8 mouse cellular contexts compared by ENCODE assay signal in genomic region chr14:20803606-20803938, GRCm38 (mm10). TPM values are rescaled to one million over a fixed set of nuclear protein-coding genes. Genes with fewer than 3 reads are reported as not detected.
A peak's percentile ranks its signal among the peaks of the same experiment; 100 is the strongest.
DNase-seq lines count a peak whose midpoint lies in the region; ATAC-seq and TF ChIP-seq lines count a peak whose summit lies in the region.

No protein-coding gene starts in this region.

- H3K9me3 ChIP-seq in ES-Bruce4 (replicated peaks; ENCODE audit: control insufficient read depth, insufficient read depth, low read length, poor library complexity, severe bottlenecking), result no peaks in the 10 kb centered on the region
- H3K9me3 ChIP-seq in lung, embryonic 15.5 days, result no peaks in the 10 kb centered on the region

- WGBS in bone marrow, adult 2 months, result 7% methylated on average over 7 of the region's 7 CpGs
- 4% methylated on average over 7 of the region's 7 CpGs for WGBS in lung, embryonic 15.5 days
- 6% methylated on average over 7 of the region's 7 CpGs for WGBS in olfactory bulb, adult 2 months
- WGBS in thymus, adult 2 months, result 12% methylated on average over 7 of the region's 7 CpGs

- peak; percentile 95 for TF ChIP-seq CTCF in ES-Bruce4 (IDR thresholded peaks at IDR 0.05; ENCODE audit: low read depth, low read length)
- TF ChIP-seq CTCF in bone marrow, adult 2 months (IDR thresholded peaks at IDR 0.05; ENCODE audit: control insufficient read depth, insufficient read depth, low read length), result peak; percentile 93
- TF ChIP-seq CTCF in olfactory bulb, adult 2 months (IDR thresholded peaks at IDR 0.05; ENCODE audit: insufficient read depth, low read depth, low read length), result peak; percentile 82
- TF ChIP-seq CTCF in thymus, adult 2 months (IDR thresholded peaks at IDR 0.05; ENCODE audit: borderline replicate concordance, control insufficient read depth, extremely low read depth, insufficient read depth, low read length, poor library complexity), result peak; percentile 70; the same call in 1 of the 2 replicates

- no peak overlapping the region for H3K4me2 ChIP-seq in lung, embryonic 15.5 days

- H3K9ac ChIP-seq in ES-Bruce4 (ENCODE audit: low read depth, poor library complexity, severe bottlenecking), result no peak overlapping the region
- H3K9ac ChIP-seq in lung, embryonic 15.5 days, result no peak overlapping the region; the same call in 1 of the 2 replicates

- no peaks in the 10 kb centered on the region for H3K27me3 ChIP-seq in ES-Bruce4 (ENCODE audit: control insufficient read depth, insufficient read depth, low read length, poor library complexity, severe bottlenecking)
- no peaks in the 10 kb centered on the region for H3K27me3 ChIP-seq in lung, embryonic 15.5 days
- H3K27me3 ChIP-seq in thymus, adult 2 months (ENCODE audit: control insufficient read depth, insufficient read depth, low read length), result no peaks in the 10 kb centered on the region

- H3K36me3 ChIP-seq in ES-Bruce4 (ENCODE audit: control insufficient read depth, insufficient read depth, low read length, poor library complexity, severe bottlenecking), result no peaks in the 10 kb centered on the region
- H3K36me3 ChIP-seq in lung, embryonic 15.5 days, result no peaks in the 10 kb centered on the region
- H3K36me3 ChIP-seq in thymus, adult 2 months (ENCODE audit: control insufficient read depth, insufficient read depth, low read length), result no peaks in the 10 kb centered on the region

- no peaks in the 10 kb centered on the region for H3K4me1 ChIP-seq in ES-Bruce4 (ENCODE audit: control insufficient read depth, insufficient read depth, low read length)
- H3K4me1 ChIP-seq in bone marrow, adult 2 months (ENCODE audit: control insufficient read depth, insufficient read depth, low read length), result no peaks in the 10 kb centered on the region; the same call in 1 of the 2 replicates
- H3K4me1 ChIP-seq in lung, embryonic 15.5 days, result peaks cover 38% of the 10 kb centered on the region
- peaks cover 12% of the 10 kb centered on the region for H3K4me1 ChIP-seq in olfactory bulb, adult 2 months (ENCODE audit: control insufficient read depth, insufficient read depth, low read length)
- H3K4me1 ChIP-seq in thymus, adult 2 months (replicated peaks; ENCODE audit: control insufficient read depth, insufficient read depth, low read length), result no peaks in the 10 kb centered on the region

- intact Hi-C loops in heart, postnatal 10 days (cut with DNase I), result loop anchor here (1.0 to 5.0 kb wide), 2 partner anchors 70 to 309 kb away; no protein-coding TSS in a partner anchor

- peak; percentile 89 to 90 for DNase-seq in heart, postnatal 10 days
- DNase-seq in kidney, postnatal 14 days, result peak; percentile 88
- DNase-seq in thymus, adult 2 months, result peak; percentile 64

- no peak for TF ChIP-seq POLR2A in ES-Bruce4 (IDR thresholded peaks at IDR 0.05; ENCODE audit: insufficient read depth, low read length)
- TF ChIP-seq POLR2A in bone marrow, adult 2 months (IDR thresholded peaks at IDR 0.05; ENCODE audit: borderline replicate concordance, control insufficient read depth, low read depth, low read length), result no peak
- TF ChIP-seq POLR2A in olfactory bulb, adult 2 months (IDR thresholded peaks at IDR 0.05; ENCODE audit: insufficient read depth, low read depth, low read length), result no peak
- no peak for TF ChIP-seq POLR2A in thymus, adult 2 months (IDR thresholded peaks at IDR 0.05; ENCODE audit: control insufficient read depth, extremely low read depth, insufficient read depth, low read length, poor library complexity)

- H3K4me3 ChIP-seq in ES-Bruce4 (ENCODE audit: low read depth, low read length), result no peak overlapping the region
- H3K4me3 ChIP-seq in bone marrow, adult 2 months (replicated peaks; ENCODE audit: control insufficient read depth, low read depth, low read length), result no peak overlapping the region
- no peak overlapping the region for H3K4me3 ChIP-seq in lung, embryonic 15.5 days
- H3K4me3 ChIP-seq in olfactory bulb, adult 2 months (ENCODE audit: insufficient read depth, low read depth, low read length), result no peak overlapping the region
- no peak overlapping the region for H3K4me3 ChIP-seq in thymus, adult 2 months (ENCODE audit: control insufficient read depth, insufficient read depth, low read length)

- peak; percentile 56 for ATAC-seq in erythroblast, adult 5-6 weeks (replicated peaks; ENCODE audit: low FRiP score, poor library complexity, severe bottlenecking)
- peak; percentile 29 for ATAC-seq in lung, embryonic 15.5 days (ENCODE audit: borderline replicate concordance, extremely low read depth, low FRiP score, low TSS enrichment)

- TF ChIP-seq EP300 in ES-Bruce4 (IDR thresholded peaks at IDR 0.05; ENCODE audit: insufficient read depth, low read depth, low read length), result no peak

- no peak overlapping the region for H3K27ac ChIP-seq in ES-Bruce4 (ENCODE audit: insufficient read depth, low read length)
- no peak overlapping the region for H3K27ac ChIP-seq in bone marrow, adult 2 months (ENCODE audit: control insufficient read depth, insufficient read depth, low read depth, low read length, poor library complexity)
- no peak overlapping the region for H3K27ac ChIP-seq in lung, embryonic 15.5 days
- H3K27ac ChIP-seq in olfactory bulb, adult 2 months (ENCODE audit: insufficient read depth, low read depth, low read length), result no peak overlapping the region
- H3K27ac ChIP-seq in thymus, adult 2 months (ENCODE audit: control insufficient read depth, insufficient read depth, low read length), result no peak overlapping the region

RNA-seq across cellular contexts. Expression of gene Camk2g, which starts 9.7 kb away (rescaled TPM):
- polyA plus RNA-seq in ES-Bruce4 (2011; ENCODE audit: insufficient read depth, insufficient read length, low read depth, missing spikeins), result 30.1 and 33.9 TPM in 2 replicates
- polyA plus RNA-seq in bone marrow, adult 2 months (2011; ENCODE audit: insufficient read depth, insufficient read length, low replicate concordance, missing spikeins), result 4.8 and 13.8 TPM in 2 replicates
- 4.0 and 9.8 TPM in 2 replicates for total RNA-seq in erythroblast, adult 5-6 weeks (2015; ENCODE audit: low replicate concordance)
- 12.7 and 14.6 TPM in 2 replicates for total RNA-seq in erythroblast, adult 5-6 weeks (2017; ENCODE audit: low replicate concordance)
- total RNA-seq in heart, postnatal 10 days (2021), result 10 to 100 TPM; 48.5 to 59.8 TPM
- polyA plus RNA-seq in lung, embryonic 15.5 days (2015; fragmentation: Nextera tagmentation; extraction: Ambion mirVana), result 40.8 and 41.2 TPM in 2 replicates
- 125 and 417 TPM in 2 replicates for polyA plus RNA-seq in olfactory bulb, adult 2 months (2012; ENCODE audit: insufficient read depth, insufficient read length, low replicate concordance, missing spikeins)
- polyA plus RNA-seq in thymus, adult 2 months (2012; rRNA removed), result 36.4 and 42.3 TPM in 2 replicates

RNA-seq across cellular contexts. Expression of gene Plau, which starts 32.9 kb away (rescaled TPM):
- polyA plus RNA-seq in ES-Bruce4 (2011; ENCODE audit: insufficient read depth, insufficient read length, low read depth, missing spikeins), result 4.9 and 5.5 TPM in 2 replicates
- 1.8 and 6.9 TPM in 2 replicates for polyA plus RNA-seq in bone marrow, adult 2 months (2011; ENCODE audit: insufficient read depth, insufficient read length, low replicate concordance, missing spikeins)
- total RNA-seq in erythroblast, adult 5-6 weeks (2015; ENCODE audit: low replicate concordance), result 0.38 and 0.84 TPM in 2 replicates
- total RNA-seq in erythroblast, adult 5-6 weeks (2017; ENCODE audit: low replicate concordance), result 2.8 and 9.6 TPM in 2 replicates
- total RNA-seq in heart, postnatal 10 days (2021), result 1 to 10 TPM; 8.0 to 8.7 TPM
- 0.86 and 1.2 TPM in 2 replicates for polyA plus RNA-seq in lung, embryonic 15.5 days (2015; fragmentation: Nextera tagmentation; extraction: Ambion mirVana)
- not detected in 2 replicates for polyA plus RNA-seq in olfactory bulb, adult 2 months (2012; ENCODE audit: insufficient read depth, insufficient read length, low replicate concordance, missing spikeins)
- 5.6 and 6.4 TPM in 2 replicates for polyA plus RNA-seq in thymus, adult 2 months (2012; rRNA removed)
